Mouse (Mus musculus): ENCODE results near the gene Tmem120b. TPM values are rescaled to one million over a fixed set of nuclear protein-coding genes. Genes with fewer than 3 reads are reported as not detected.

The Tmem120b gene
- polyA plus RNA-seq (2015; fragmentation: Nextera tagmentation; extraction: Ambion mirVana): 18.8 and 23.1 TPM in 2 replicates

- WGBS: 85% methylated on average over 12 of the region's 12 CpGs
Measured at GRCm38 (mm10) chr5:123068115-123068514, at the start of gene Tmem120b. Gene Tmem120b (plus strand): TSS chr5:123068415.

DNA sequence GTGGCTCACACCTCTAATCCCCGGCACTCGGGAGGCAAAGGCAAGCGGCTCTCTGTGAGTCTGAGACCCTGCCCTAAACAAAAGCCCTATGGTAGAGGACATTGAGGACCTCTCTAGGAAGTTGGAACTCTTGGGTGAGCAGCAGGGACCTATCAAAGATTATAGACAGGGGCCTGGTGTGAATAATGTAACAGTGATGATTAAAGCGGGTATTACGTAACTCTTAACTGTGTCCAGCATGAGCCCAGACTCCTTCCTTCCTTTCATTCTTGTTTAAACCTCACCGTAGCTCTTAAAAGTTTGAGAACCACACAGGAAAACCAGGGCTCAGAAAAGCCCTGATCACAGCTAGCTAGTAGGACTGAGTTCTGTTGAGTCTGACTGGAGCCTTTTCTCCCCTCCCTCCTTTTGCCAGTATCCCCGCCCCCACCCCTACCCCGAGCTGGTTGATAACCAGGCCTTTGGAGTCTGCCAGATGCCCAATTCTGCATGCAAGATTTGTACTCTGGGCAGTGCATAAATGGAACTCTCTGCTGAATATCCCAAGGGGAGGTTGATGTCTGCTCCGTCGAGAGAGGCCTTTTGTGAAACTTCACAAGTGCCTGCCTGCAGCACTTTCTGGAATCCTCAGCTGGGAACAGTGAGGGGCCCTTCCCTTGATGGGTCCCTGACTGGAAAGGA is 48.7 kb upstream of the Tmem120b start:
- no peak overlapping the region for H3K9ac ChIP-seq
- H3K27me3 ChIP-seq: no peaks in the 10 kb centered on the region
- H3K4me1 ChIP-seq: peaks cover 38% of the 10 kb centered on the region
- H3K27ac ChIP-seq: peak overlapping the region; percentile 22; the same call in 1 of the 2 replicates
- no peaks in the 10 kb centered on the region for H3K9me3 ChIP-seq
- H3K4me2 ChIP-seq: no peak overlapping the region
- no peak for ATAC-seq (ENCODE audit: insufficient number of reproducible peaks, low FRiP score, low TSS enrichment, low read depth)
- H3K36me3 ChIP-seq: no peaks in the 10 kb centered on the region
- H3K4me3 ChIP-seq: no peak overlapping the region
- WGBS: 33% methylated on average over 10 of the region's 10 CpGs

More at GRCm38 (mm10) chr5:123068115-123068514, at the start of gene Tmem120b:
- H3K4me2 ChIP-seq: no peak within 1 kb of the TSS
- no peak within 1 kb of the TSS for H3K4me3 ChIP-seq
- H3K9ac ChIP-seq: no peak within 1 kb of the TSS
- H3K27ac ChIP-seq: no peak within 1 kb of the TSS
- H3K9me3 ChIP-seq: no peaks in the 10 kb centered on the region
- no peaks in the 10 kb centered on the region for H3K27me3 ChIP-seq
- peaks cover 3% of the 10 kb centered on the region; the same call in 1 of the 2 replicates for H3K4me1 ChIP-seq
- no peaks in the 10 kb centered on the region for H3K36me3 ChIP-seq
- ATAC-seq (ENCODE audit: insufficient number of reproducible peaks, low FRiP score, low TSS enrichment, low read depth): 0 out of 2 replicates have a peak, but pooled peaks have one; percentile 9

- Histone ChIP-seq H3K27ac (no peak overlapping the region), H3K9me3 (no peaks in the 10 kb centered on the region), H3K4me1 (peaks cover 40% of the 10 kb centered on the region), H3K4me2 (no peak overlapping the region), H3K9ac (no peak overlapping the region), H3K4me3 (no peak overlapping the region), H3K27me3 (no peaks in the 10 kb centered on the region), H3K36me3 (no peaks in the 10 kb centered on the region)
- no peak for ATAC-seq (ENCODE audit: insufficient number of reproducible peaks, low FRiP score, low TSS enrichment, low read depth)
- 90% methylated on average over 5 of the region's 5 CpGs for WGBS
Measured at GRCm38 (mm10) chr5:123020426-123020825, 47.8 kb upstream of the Tmem120b start.

DNA sequence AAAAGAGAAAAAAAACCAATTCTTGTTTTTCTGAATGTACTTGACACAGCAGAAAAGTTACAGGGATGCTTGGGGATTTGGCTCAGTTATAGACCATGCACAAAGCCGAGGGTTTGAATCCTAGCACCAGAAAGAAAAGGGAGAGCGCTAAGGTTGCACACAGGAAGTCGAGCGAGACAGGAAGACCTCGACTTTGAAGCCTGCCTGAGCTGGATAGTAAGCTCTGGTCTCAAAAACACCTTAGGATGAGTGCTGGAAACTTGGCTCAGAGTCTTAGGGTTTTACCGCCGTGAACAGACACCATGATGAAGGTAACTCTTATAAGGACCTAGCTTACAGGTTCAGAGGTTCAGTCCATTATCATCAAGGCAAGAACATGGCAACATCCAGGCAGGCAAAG is 46.8 kb upstream of the Tmem120b start:
- H3K4me3 ChIP-seq: no peak overlapping the region
- no peaks in the 10 kb centered on the region for H3K36me3 ChIP-seq
- no peak for ATAC-seq (ENCODE audit: insufficient number of reproducible peaks, low FRiP score, low TSS enrichment, low read depth)
- no peaks in the 10 kb centered on the region for H3K27me3 ChIP-seq
- no peak overlapping the region for H3K27ac ChIP-seq
- WGBS: 92% methylated on average over 7 of the region's 7 CpGs
- no peaks in the 10 kb centered on the region for H3K9me3 ChIP-seq
- H3K4me2 ChIP-seq: no peak overlapping the region
- H3K9ac ChIP-seq: no peak overlapping the region
- H3K4me1 ChIP-seq: peaks cover 38% of the 10 kb centered on the region

DNA sequence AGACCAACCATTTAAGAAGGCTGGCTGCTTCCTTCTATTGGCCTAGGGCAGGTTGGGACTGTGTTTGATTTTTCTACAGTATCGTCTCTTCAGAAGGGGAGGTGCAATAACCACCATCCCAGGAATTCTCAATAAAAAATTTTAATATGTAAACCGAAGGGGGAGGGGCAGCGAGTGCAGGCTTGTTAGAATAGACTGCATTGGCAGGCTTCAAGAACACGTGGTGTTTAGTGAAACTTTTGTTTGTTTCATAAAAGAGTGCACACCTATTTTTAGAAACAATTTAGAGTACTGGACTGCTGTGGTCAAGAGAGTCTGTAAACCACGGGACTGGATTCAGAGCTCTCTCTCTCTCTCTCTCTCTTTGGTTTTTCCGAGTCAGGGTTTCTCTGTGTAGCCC is 45.2 kb upstream of the Tmem120b start:
- no peaks in the 10 kb centered on the region for H3K9me3 ChIP-seq
- ATAC-seq (ENCODE audit: insufficient number of reproducible peaks, low FRiP score, low TSS enrichment, low read depth): no peak
- H3K27me3 ChIP-seq: no peaks in the 10 kb centered on the region
- H3K4me3 ChIP-seq: no peak overlapping the region
- H3K36me3 ChIP-seq: no peaks in the 10 kb centered on the region
- peaks cover 43% of the 10 kb centered on the region for H3K4me1 ChIP-seq
- 42% methylated on average over 6 of the region's 6 CpGs for whole genome bisulfite sequencing
- no peak overlapping the region for H3K27ac ChIP-seq
- no peak overlapping the region for H3K9ac ChIP-seq
- H3K4me2 ChIP-seq: no peak overlapping the region

GRCm38 (mm10) chr5:123024312-123024711 is 43.9 kb upstream of the Tmem120b start:
- no peak overlapping the region for H3K4me2 ChIP-seq
- H3K27me3 ChIP-seq: no peaks in the 10 kb centered on the region
- WGBS: 92% methylated on average over 6 of the region's 6 CpGs
- H3K9ac ChIP-seq: no peak overlapping the region
- no peak overlapping the region for H3K4me3 ChIP-seq
- H3K27ac ChIP-seq: no peak overlapping the region
- peaks cover 36% of the 10 kb centered on the region for H3K4me1 ChIP-seq
- H3K36me3 ChIP-seq: peaks cover 5% of the 10 kb centered on the region
- ATAC-seq (ENCODE audit: insufficient number of reproducible peaks, low FRiP score, low TSS enrichment, low read depth): no peak
- H3K9me3 ChIP-seq: no peaks in the 10 kb centered on the region

DNA sequence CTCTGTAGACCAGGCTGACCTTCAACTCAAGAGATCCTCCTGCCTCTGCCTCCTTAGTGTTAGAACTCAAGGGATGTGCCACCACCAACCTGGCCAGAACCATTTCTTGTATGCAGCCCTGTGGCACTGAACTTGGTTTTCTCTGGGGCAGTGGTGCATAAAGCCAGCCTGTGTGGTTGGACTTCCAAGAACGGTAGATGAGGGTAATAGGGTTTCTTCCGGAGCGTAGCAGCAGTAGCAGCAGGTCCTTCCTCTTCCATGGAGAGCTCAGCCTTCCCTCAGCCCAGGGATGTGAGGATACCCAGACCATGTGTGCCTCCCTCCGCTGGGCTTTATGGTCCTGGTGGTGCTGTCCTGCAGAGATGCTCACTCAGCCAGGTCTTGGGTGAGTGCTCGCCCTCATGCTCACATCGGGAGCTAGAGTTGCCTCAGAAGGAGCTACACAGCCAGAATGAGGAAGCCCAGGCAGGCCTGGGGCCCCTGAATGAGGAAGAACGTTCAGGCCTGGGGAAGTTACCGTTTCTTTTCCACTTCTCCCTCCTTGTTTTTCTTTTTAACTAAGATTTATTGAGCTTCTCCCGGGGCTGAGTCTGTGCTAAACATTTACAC is 43.1 kb upstream of the Tmem120b start:
- H3K4me2 ChIP-seq: no peak overlapping the region
- WGBS: 58% methylated on average over 9 of the region's 9 CpGs
- H3K9ac ChIP-seq: no peak overlapping the region
- peaks cover 35% of the 10 kb centered on the region for H3K4me1 ChIP-seq
- H3K27ac ChIP-seq: peak overlapping the region; percentile 47; the same call in 1 of the 2 replicates
- no peaks in the 10 kb centered on the region for H3K27me3 ChIP-seq
- peaks cover 13% of the 10 kb centered on the region for H3K36me3 ChIP-seq
- H3K4me3 ChIP-seq: no peak overlapping the region
- no peak for ATAC-seq (ENCODE audit: insufficient number of reproducible peaks, low FRiP score, low TSS enrichment, low read depth)
- no peaks in the 10 kb centered on the region for H3K9me3 ChIP-seq

DNA sequence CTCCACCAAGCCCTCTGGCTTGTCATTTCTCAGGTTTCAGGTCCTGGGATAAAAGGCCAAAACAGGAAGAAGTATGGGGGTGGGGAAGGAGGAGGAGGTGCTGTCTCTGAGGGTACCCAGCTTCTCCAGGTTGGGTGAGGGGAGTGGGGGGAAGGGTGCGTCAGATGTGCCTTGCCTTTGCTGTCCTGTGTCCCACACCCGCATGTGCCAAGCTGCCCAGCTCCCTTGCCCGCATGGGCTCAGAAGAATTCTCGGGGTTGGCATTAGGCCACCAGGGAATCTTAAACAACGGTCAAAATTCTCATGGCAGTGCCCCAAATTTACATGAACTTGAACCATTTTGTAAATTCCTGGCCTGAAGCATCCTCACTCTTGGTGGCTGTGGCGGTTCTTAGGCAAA is 41.8 kb upstream of the Tmem120b start:
- H3K27me3 ChIP-seq: no peaks in the 10 kb centered on the region
- WGBS: 48% methylated on average over 6 of the region's 6 CpGs
- no peak for ATAC-seq (ENCODE audit: insufficient number of reproducible peaks, low FRiP score, low TSS enrichment, low read depth)
- H3K36me3 ChIP-seq: peaks cover 17% of the 10 kb centered on the region
- H3K4me1 ChIP-seq: peaks cover 35% of the 10 kb centered on the region
- H3K9ac ChIP-seq: no peak overlapping the region
- H3K4me3 ChIP-seq: no peak overlapping the region
- no peak overlapping the region for H3K4me2 ChIP-seq
- no peaks in the 10 kb centered on the region for H3K9me3 ChIP-seq
- H3K27ac ChIP-seq: peak overlapping the region; percentile 33; the same call in 1 of the 2 replicates

DNA sequence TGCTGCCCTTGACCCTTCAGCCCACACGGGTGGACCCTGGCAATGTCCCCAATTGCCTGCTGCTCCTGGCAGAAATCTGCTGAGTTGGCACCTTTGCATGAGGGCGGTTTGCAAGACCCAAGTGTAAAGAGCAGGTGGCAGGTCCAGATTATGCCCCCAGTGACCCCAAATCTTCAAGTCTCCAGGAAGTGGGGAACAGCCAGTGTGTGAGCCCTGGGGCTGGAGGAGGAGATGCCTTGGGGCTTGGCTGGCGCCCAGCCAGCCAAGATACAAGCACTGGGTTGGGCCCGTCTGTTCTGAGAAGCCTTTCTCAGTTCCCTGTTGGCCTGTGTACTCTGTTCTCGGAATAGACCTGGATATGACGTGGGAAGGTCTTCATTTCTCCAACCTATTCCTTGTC is 40.8 kb upstream of the Tmem120b start:
- H3K4me1 ChIP-seq: peaks cover 35% of the 10 kb centered on the region
- WGBS: 49% methylated on average over 6 of the region's 6 CpGs
- no peak overlapping the region for H3K27ac ChIP-seq
- H3K36me3 ChIP-seq: peaks cover 24% of the 10 kb centered on the region
- H3K9ac ChIP-seq: no peak overlapping the region
- H3K27me3 ChIP-seq: no peaks in the 10 kb centered on the region
- H3K4me3 ChIP-seq: no peak overlapping the region
- no peak for ATAC-seq (ENCODE audit: insufficient number of reproducible peaks, low FRiP score, low TSS enrichment, low read depth)
- H3K9me3 ChIP-seq: no peaks in the 10 kb centered on the region
- H3K4me2 ChIP-seq: no peak overlapping the region

- H3K27ac ChIP-seq: peak overlapping the region; percentile 71
Measured at GRCm38 (mm10) chr5:123029729-123030128, 38.5 kb upstream of the Tmem120b start.

GRCm38 (mm10) chr5:123031312-123031711 is 36.9 kb upstream of the Tmem120b start:
- peaks cover 24% of the 10 kb centered on the region for H3K36me3 ChIP-seq
- 94% methylated on average over 3 of the region's 3 CpGs for WGBS
- H3K4me1 ChIP-seq: peaks cover 28% of the 10 kb centered on the region
- H3K4me3 ChIP-seq: no peak overlapping the region
- no peak overlapping the region for H3K4me2 ChIP-seq
- no peak overlapping the region for H3K9ac ChIP-seq
- no peaks in the 10 kb centered on the region for H3K9me3 ChIP-seq
- H3K27ac ChIP-seq: no peak overlapping the region
- no peak for ATAC-seq (ENCODE audit: insufficient number of reproducible peaks, low FRiP score, low TSS enrichment, low read depth)
- H3K27me3 ChIP-seq: no peaks in the 10 kb centered on the region

More at GRCm38 (mm10) chr5:123029729-123030128, 38.5 kb upstream of the Tmem120b start:
- H3K4me3 ChIP-seq: no peak overlapping the region
- no peak overlapping the region for H3K4me2 ChIP-seq
- H3K36me3 ChIP-seq: peaks cover 24% of the 10 kb centered on the region
- WGBS: 76% methylated on average over 7 of the region's 7 CpGs
- no peak overlapping the region for H3K9ac ChIP-seq
- H3K9me3 ChIP-seq: no peaks in the 10 kb centered on the region
- H3K27me3 ChIP-seq: no peaks in the 10 kb centered on the region
- H3K4me1 ChIP-seq: peaks cover 33% of the 10 kb centered on the region
- no peak for ATAC-seq (ENCODE audit: insufficient number of reproducible peaks, low FRiP score, low TSS enrichment, low read depth)

- Histone ChIP-seq H3K4me2 (no peak overlapping the region), H3K27ac (no peak overlapping the region), H3K4me3 (no peak overlapping the region), H3K36me3 (peaks cover 24% of the 10 kb centered on the region), H3K4me1 (peaks cover 21% of the 10 kb centered on the region), H3K27me3 (no peaks in the 10 kb centered on the region), H3K9me3 (no peaks in the 10 kb centered on the region), H3K9ac (no peak overlapping the region)
- WGBS: 69% methylated on average over 7 of the region's 7 CpGs
- no peak for ATAC-seq (ENCODE audit: insufficient number of reproducible peaks, low FRiP score, low TSS enrichment, low read depth)
Measured at GRCm38 (mm10) chr5:123033646-123034160, 34.5 kb upstream of the Tmem120b start.

All from limb, embryonic 15.5 days (tissue).